Mouse (Mus musculus): Measurements from ENCODE around the gene Igsf3.

DNA sequence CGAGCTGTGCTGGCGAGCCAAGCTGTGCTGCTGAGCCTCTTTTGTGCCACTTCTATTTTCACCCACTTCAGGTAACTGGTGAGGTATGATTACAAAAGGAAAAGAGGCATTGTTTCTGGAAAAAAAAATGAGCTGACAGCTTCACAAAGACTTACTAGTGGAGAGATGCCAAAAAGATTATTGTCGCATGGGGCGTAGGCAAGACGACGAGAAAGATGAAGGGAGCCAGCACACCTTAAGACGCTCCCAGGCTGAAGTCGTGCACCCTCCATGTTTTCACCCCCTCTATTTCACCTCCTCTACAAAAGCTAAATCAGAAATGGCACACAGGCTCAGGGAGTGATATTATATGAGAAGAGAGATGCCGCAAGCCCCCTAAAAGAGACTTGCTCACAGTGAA is 113.6 kb downstream of the Igsf3 start:
- TF ChIP-seq MAFK (IDR thresholded peaks at IDR 0.05; ENCODE audit: insufficient read depth, low read depth, low read length) (no peak), ZNF384 (IDR thresholded peaks at IDR 0.05; ENCODE audit: low read depth, low read length) (no peak), CHD2 (IDR thresholded peaks at IDR 0.05; ENCODE audit: low read depth, low read length) (no peak), HCFC1 (IDR thresholded peaks at IDR 0.05; ENCODE audit: borderline replicate concordance, insufficient read depth, low read length) (no peak), ZC3H11A (IDR thresholded peaks at IDR 0.05; ENCODE audit: borderline replicate concordance, low read depth, low read length) (no peak)

Measured in ES-E14 (cell line).